Mouse (Mus musculus) stomach, embryonic 14.5 days (tissue): ENCODE results near the gene Muc13. TPM values are rescaled to one million over a fixed set of nuclear protein-coding genes. Genes with fewer than 3 reads are reported as not detected.

Source experiments
- ATAC-seq: fragments of 200-750 bp; cut with Nextera tagmentation; 2 replicates; pipeline ENCODE4 v1.8.0; 2017; ENCODE audit warnings: low read depth, moderate TSS enrichment; ENCODE audit not compliant: insufficient number of reproducible peaks, insufficient read depth, low FRiP score
- H3K27ac ChIP-seq: fragments of 300-500 bp; sonication (generic); 2 replicates; pipeline ENCODE4 v1.5.1; 2014; ENCODE audit warnings: mild to moderate bottlenecking, low read length, moderate library complexity, mixed read lengths
- H3K27me3 ChIP-seq: fragments of 300-500 bp; sonication (generic); 2 replicates; pipeline ENCODE4 v1.6.1; 2014; ENCODE audit warnings: low read length, control low read depth, mixed read lengths; ENCODE audit not compliant: control insufficient read depth, insufficient read depth
- H3K36me3 ChIP-seq: fragments of 300-500 bp; sonication (generic); 2 replicates; pipeline ENCODE4 v1.6.1; 2014; ENCODE audit warnings: mild to moderate bottlenecking, control low read depth, low read length, moderate library complexity, mixed read lengths; ENCODE audit not compliant: control insufficient read depth, insufficient read depth
- H3K4me1 ChIP-seq: fragments of 300-500 bp; sonication (generic); 2 replicates; pipeline ENCODE4 v1.6.1; 2014; ENCODE audit warnings: low read length, control low read depth, mixed read lengths; ENCODE audit not compliant: control insufficient read depth, insufficient read depth
- H3K4me2 ChIP-seq: fragments of 300-500 bp; sonication (generic); replicated peaks from 2 replicates; pipeline ENCODE4 v1.6.1; 2014; ENCODE audit warnings: low read depth, low read length, control low read depth
- H3K4me3 ChIP-seq: fragments of 300-500 bp; sonication (generic); 2 replicates; pipeline ENCODE4 v1.5.1; 2014; ENCODE audit warnings: low read depth, low read length, control low read depth
- H3K9ac ChIP-seq: fragments of 300-500 bp; sonication (generic); replicated peaks from 2 replicates; pipeline ENCODE4 v1.6.1; 2014; ENCODE audit warnings: low read depth, mild to moderate bottlenecking, control low read depth, low read length, moderate library complexity, mixed read lengths
- H3K9me3 ChIP-seq: fragments of 300-500 bp; sonication (generic); 2 replicates; pipeline ENCODE4 v1.6.1; 2016; ENCODE audit warnings: low read depth, low read length, control low read depth; ENCODE audit not compliant: control insufficient read depth
- WGBS: fragments of 180-500 bp; shearing (Covaris S2); extraction: QIAGEN DNeasy Blood & Tissue Kit; methylation state at CpG from one replicate; pipeline ENCODE4 v1.1.7; 2014; 5-methylcytosine and 5-hydroxymethylcytosine counted together
- polyA plus RNA-seq: library from polyadenylated mRNA; unstranded; fragments of >200 nt; fragmentation: Nextera tagmentation; extraction: Ambion mirVana; gene quantifications from 2 replicates; pipeline ENCODE4 v1.2.1, GENCODE M21; 2014

The Muc13 gene
- polyA plus RNA-seq, 1 experiment from 2014 or later, result 0.56 TPM

DNA sequence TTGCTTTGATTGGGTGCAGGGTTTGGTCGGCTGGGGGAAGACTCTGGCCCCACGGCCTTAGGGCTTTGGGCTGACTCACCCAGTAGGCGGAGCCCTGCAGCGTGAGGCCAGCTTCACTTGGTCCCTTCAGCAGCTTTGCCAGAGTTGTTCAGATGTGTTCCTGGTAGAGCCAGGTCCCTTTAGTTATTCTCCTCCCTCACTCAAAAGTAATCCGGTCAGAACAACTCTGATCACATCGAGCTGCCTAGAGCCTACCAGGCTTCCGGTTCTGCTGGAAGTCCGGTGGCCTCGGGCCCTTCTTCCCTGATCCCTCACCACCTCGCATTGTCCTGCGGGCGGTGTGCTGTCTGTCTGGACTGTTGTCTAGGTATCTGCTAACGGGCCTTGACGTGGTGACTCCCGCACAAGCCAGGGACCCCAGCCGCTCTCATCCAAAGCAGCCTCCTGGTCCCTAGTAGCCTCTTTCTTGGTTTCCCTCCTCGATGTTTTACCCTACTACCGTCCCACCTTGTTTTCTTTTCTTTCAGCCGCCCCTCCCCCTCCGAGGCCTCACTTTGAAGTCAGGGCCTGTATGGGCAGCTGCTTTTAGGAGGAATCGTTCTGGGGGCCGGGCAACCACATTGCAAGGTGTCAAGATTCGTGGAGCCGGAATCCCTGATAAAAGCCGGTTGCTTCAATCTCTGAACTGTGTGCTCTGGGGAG lies 40.1 kb downstream of the Muc13 start:
- peak overlapping the region; percentile 68; the same call in 1 of the 2 replicates for H3K27ac ChIP-seq
- H3K9ac ChIP-seq, result peak overlapping the region; percentile 22; the same call in 1 of the 2 replicates
- no peaks in the 10 kb centered on the region for H3K27me3 ChIP-seq
- peak; percentile 48; the same call in 1 of the 2 replicates for ATAC-seq
- H3K4me1 ChIP-seq, result peaks cover 31% of the 10 kb centered on the region
- H3K9me3 ChIP-seq, result no peaks in the 10 kb centered on the region
- H3K4me3 ChIP-seq, result peak overlapping the region; percentile 15
- H3K4me2 ChIP-seq, result peak overlapping the region; percentile 57
- 9% methylated on average over 25 of the region's 25 CpGs for WGBS
- no peaks in the 10 kb centered on the region for H3K36me3 ChIP-seq

GRCm38 (mm10) chr16:33836676-33837075 lies 42.8 kb downstream of the Muc13 start:
- no peak for ATAC-seq
- Histone ChIP-seq H3K36me3 (no peaks in the 10 kb centered on the region), H3K4me2 (no peak overlapping the region), H3K9me3 (no peaks in the 10 kb centered on the region), H3K27ac (no peak overlapping the region), H3K27me3 (no peaks in the 10 kb centered on the region), H3K4me3 (no peak overlapping the region), H3K4me1 (peaks cover 34% of the 10 kb centered on the region), H3K9ac (no peak overlapping the region)
- 79% methylated on average over 3 of the region's 3 CpGs for WGBS

DNA sequence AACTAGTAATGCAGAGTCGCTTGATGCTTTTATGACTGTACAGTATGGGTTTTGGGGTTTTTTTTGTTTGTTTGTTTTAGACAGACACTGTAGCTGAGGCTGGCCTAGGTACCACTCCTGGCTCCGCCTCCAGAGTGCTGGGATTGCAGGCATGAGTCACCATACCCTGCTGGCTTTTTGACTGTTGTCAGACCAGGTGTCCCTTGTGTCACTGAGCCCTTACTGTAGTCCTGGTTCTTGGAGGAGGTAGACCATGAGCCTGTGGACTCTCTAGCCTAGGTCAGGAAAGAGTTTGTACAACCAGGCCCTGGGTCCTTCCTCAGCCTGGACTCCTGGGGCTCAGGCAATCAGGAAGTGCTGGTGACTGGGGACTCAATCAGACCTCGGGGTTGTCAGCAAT lies 43.4 kb downstream of the Muc13 start:
- peak overlapping the region; percentile 39; the same call in 1 of the 2 replicates for H3K27ac ChIP-seq
- ATAC-seq, result no peak
- WGBS, result 75% methylated on average over 3 of the region's 3 CpGs
- no peak overlapping the region for H3K4me3 ChIP-seq
- no peaks in the 10 kb centered on the region for H3K27me3 ChIP-seq
- H3K4me2 ChIP-seq, result no peak overlapping the region
- no peak overlapping the region for H3K9ac ChIP-seq
- peaks cover 33% of the 10 kb centered on the region for H3K4me1 ChIP-seq
- no peaks in the 10 kb centered on the region for H3K36me3 ChIP-seq
- no peaks in the 10 kb centered on the region for H3K9me3 ChIP-seq

- H3K4me2 ChIP-seq, result no peak overlapping the region
- H3K9me3 ChIP-seq, result no peaks in the 10 kb centered on the region
- H3K4me3 ChIP-seq, result no peak overlapping the region
- WGBS, result 68% methylated on average over 6 of the region's 6 CpGs
- no peak overlapping the region for H3K9ac ChIP-seq
- ATAC-seq, result no peak
- peaks cover 10% of the 10 kb centered on the region; the same call in 1 of the 2 replicates for H3K4me1 ChIP-seq
- H3K27ac ChIP-seq, result no peak overlapping the region
- H3K27me3 ChIP-seq, result no peaks in the 10 kb centered on the region
- no peaks in the 10 kb centered on the region for H3K36me3 ChIP-seq
Measured at GRCm38 (mm10) chr16:33840616-33841015, 46.8 kb downstream of the Muc13 start.

DNA sequence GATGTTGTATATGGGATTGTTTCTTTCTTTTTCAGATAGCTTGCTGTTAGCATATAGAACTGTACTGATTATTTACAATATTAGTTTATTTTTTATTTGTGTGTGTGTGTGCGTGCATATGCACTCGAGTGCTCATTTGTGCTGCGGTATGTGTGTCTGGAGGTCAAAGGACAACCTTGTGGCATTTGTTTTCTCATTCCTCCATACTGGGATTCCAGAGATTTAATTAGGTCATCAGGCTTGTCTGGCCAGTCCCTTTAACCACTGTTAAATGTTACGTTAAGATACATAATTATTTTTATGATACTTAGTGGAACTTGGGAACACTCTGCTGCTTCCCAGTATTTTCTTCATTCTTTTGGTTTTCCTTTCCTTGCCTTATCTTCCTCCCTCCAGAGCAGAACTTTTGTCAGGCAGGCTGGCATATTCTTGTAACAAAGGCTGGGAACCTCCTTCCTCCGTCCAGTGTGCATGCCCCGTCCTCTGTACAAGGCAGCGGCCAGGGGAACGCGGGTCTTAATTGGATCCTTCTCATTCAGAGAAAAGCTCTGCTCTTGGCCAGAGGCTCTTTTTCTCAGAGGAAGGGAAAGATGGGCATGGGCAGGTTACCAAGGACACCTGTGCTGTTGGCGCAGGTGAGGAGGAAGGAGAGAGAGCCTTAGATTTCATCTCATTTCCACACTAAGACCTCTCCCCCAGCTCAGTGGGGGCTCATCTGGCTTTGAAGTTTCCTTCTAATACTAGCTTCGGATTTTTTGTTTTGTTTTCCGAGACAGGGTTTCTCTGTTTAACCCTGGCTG lies 48.4 kb downstream of the Muc13 start:
- WGBS, result 78% methylated on average over 12 of the region's 12 CpGs
- Histone ChIP-seq H3K4me2 (no peak overlapping the region), H3K36me3 (peaks cover 9% of the 10 kb centered on the region), H3K27ac (no peak overlapping the region), H3K9me3 (no peaks in the 10 kb centered on the region; the same call in 1 of the 2 replicates), H3K27me3 (no peaks in the 10 kb centered on the region), H3K9ac (no peak overlapping the region), H3K4me3 (no peak overlapping the region), H3K4me1 (peaks cover 8% of the 10 kb centered on the region; the same call in 1 of the 2 replicates)
- ATAC-seq, result no peak

- no peaks in the 10 kb centered on the region; the same call in 1 of the 2 replicates for H3K9me3 ChIP-seq
- H3K4me2 ChIP-seq, result no peak overlapping the region
- H3K27me3 ChIP-seq, result no peaks in the 10 kb centered on the region
- H3K9ac ChIP-seq, result no peak overlapping the region
- H3K36me3 ChIP-seq, result peaks cover 9% of the 10 kb centered on the region
- H3K4me1 ChIP-seq, result peaks cover 6% of the 10 kb centered on the region; the same call in 1 of the 2 replicates
- H3K4me3 ChIP-seq, result no peak overlapping the region
- H3K27ac ChIP-seq, result no peak overlapping the region
- 65% methylated on average over 4 of the region's 4 CpGs for WGBS
- no peak for ATAC-seq
Measured at GRCm38 (mm10) chr16:33844150-33844611, 50.3 kb downstream of the Muc13 start.

DNA sequence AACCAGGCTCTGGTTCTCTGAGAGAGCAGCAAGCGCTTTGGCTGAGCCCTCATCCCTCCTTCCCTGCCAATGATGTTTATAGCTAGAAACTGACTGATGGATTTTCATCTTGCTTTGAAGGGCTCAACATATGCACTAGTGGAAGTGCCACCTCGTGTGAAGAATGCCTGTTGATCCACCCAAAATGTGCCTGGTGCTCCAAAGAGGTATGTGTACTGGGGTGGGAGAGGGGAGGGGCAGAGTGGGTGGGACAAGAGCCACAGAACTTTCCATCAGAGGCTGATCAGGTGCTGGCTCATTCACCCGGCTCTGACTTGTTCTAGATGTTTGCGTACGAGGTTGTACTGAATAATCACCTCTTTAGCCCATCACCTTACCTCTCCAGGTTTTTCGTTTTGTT lies 51.0 kb downstream of the Muc13 start:
- no peak overlapping the region for H3K27ac ChIP-seq
- WGBS, result 75% methylated on average over 6 of the region's 6 CpGs
- H3K9ac ChIP-seq, result no peak overlapping the region
- H3K36me3 ChIP-seq, result peaks cover 9% of the 10 kb centered on the region
- no peak overlapping the region for H3K4me3 ChIP-seq
- H3K27me3 ChIP-seq, result no peaks in the 10 kb centered on the region
- no peak overlapping the region for H3K4me2 ChIP-seq
- peaks cover 6% of the 10 kb centered on the region; the same call in 1 of the 2 replicates for H3K4me1 ChIP-seq
- ATAC-seq, result no peak
- no peaks in the 10 kb centered on the region; the same call in 1 of the 2 replicates for H3K9me3 ChIP-seq

- H3K9ac ChIP-seq, result no peak overlapping the region
- no peaks in the 10 kb centered on the region for H3K4me1 ChIP-seq
- H3K36me3 ChIP-seq, result no peaks in the 10 kb centered on the region
- no peak overlapping the region for H3K27ac ChIP-seq
- H3K27me3 ChIP-seq, result no peaks in the 10 kb centered on the region
- H3K9me3 ChIP-seq, result no peaks in the 10 kb centered on the region
- no peak overlapping the region for H3K4me2 ChIP-seq
- no peak overlapping the region for H3K4me3 ChIP-seq
- ATAC-seq, result no peak
Measured at GRCm38 (mm10) chr16:33853271-33853670, 59.4 kb downstream of the Muc13 start.
